11 mouse cellular contexts compared by ENCODE assay signal in the genomic region with DNA sequence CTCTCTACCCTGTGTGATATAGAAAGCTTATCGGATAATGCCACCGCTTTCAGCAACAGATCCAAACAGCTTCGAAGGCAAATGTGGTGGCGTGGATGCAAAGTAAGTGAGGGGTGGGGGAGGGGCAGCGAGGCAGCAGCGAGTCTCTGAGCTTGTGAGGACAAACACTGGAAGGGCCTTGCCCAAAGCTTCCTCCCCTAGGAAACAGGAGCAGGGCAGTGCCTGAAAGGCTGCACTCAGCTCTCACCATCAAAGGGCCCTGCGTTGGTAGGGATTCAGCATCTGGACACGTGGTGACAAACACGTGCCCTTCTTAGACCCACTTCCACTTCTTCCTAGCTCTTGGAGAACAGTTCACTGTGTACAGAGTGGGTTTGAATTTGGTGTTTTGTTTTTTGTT. TPM values are rescaled to one million over a fixed set of nuclear protein-coding genes. Genes with fewer than 3 reads are reported as not detected.
A peak's percentile ranks its signal among the peaks of the same experiment; 100 is the strongest.
DNase-seq lines count a peak whose midpoint lies in the region; ATAC-seq lines count a peak whose summit lies in the region.
"Had no signal": no experiment of that assay in that cellular context is flagged by ENCODE, and none has a peak within 500 bp of the region (broad histone marks: within the 10 kb centered on the region; RNA-seq: fewer than 3 reads in every experiment).

No protein-coding gene starts in this region.

- peaks cover 8% of the 10 kb centered on the region; the same call in 1 of the 2 replicates for H3K4me1 ChIP-seq in intestine, embryonic 14.5 days (replicated peaks; ENCODE audit: control insufficient read depth, insufficient read depth, low read length)
- no peaks in the 10 kb centered on the region for H3K4me1 ChIP-seq in intestine, embryonic 15.5 days (replicated peaks)

- 21% methylated on average over 9 of the region's 9 CpGs for WGBS in intestine, embryonic 14.5 days
- 27% methylated on average over 9 of the region's 9 CpGs for WGBS in intestine, embryonic 15.5 days

- no peak overlapping the region for H3K4me2 ChIP-seq in intestine, embryonic 14.5 days (ENCODE audit: low read length)
- no peak overlapping the region for H3K4me2 ChIP-seq in intestine, embryonic 15.5 days (replicated peaks)
- H3K4me2 ChIP-seq: lung, embryonic 15.5 days had no signal

- no peak overlapping the region for H3K27ac ChIP-seq in intestine, embryonic 14.5 days (ENCODE audit: low read depth)
- H3K27ac ChIP-seq in intestine, embryonic 15.5 days = no peak overlapping the region
- H3K27ac ChIP-seq: lung, embryonic 15.5 days had no signal

- no peaks in the 10 kb centered on the region for H3K27me3 ChIP-seq in intestine, embryonic 14.5 days (replicated peaks; ENCODE audit: control insufficient read depth, insufficient read depth, low read length)
- H3K27me3 ChIP-seq in intestine, embryonic 15.5 days (replicated peaks) = no peaks in the 10 kb centered on the region
- H3K27me3 ChIP-seq: lung, embryonic 15.5 days had no signal

- peaks cover 24% of the 10 kb centered on the region for H3K36me3 ChIP-seq in intestine, embryonic 14.5 days (ENCODE audit: control insufficient read depth, insufficient read depth, low read length)
- no peaks in the 10 kb centered on the region for H3K36me3 ChIP-seq in intestine, embryonic 15.5 days

- no peaks in the 10 kb centered on the region for H3K9me3 ChIP-seq in intestine, embryonic 14.5 days (ENCODE audit: control insufficient read depth, low read length)
- H3K9me3 ChIP-seq in intestine, embryonic 15.5 days = no peaks in the 10 kb centered on the region
- H3K9me3 ChIP-seq: G1E; lung, embryonic 15.5 days had no signal

- no peak overlapping the region for H3K4me3 ChIP-seq in intestine, embryonic 14.5 days (ENCODE audit: low read depth, low read length)
- no peak overlapping the region for H3K4me3 ChIP-seq in intestine, embryonic 15.5 days (replicated peaks)
- H3K4me3 ChIP-seq: erythroblast, embryonic 14.5 days; lung, embryonic 15.5 days had no signal

- no peak overlapping the region for H3K9ac ChIP-seq in intestine, embryonic 14.5 days (ENCODE audit: low read length)
- no peak overlapping the region for H3K9ac ChIP-seq in intestine, embryonic 15.5 days
- H3K9ac ChIP-seq: lung, embryonic 15.5 days had no signal

- peak; percentile 55; the same call in 1 of the 2 replicates for ATAC-seq in intestine, embryonic 14.5 days (replicated peaks; ENCODE audit: low FRiP score, low TSS enrichment, low read depth)
- ATAC-seq in intestine, embryonic 15.5 days = no peak

- no peak for DNase-seq in intestine, embryonic 14.5 days (ENCODE audit: low spot score)
- peak; percentile 34 for DNase-seq in brain, adult 2 months (ENCODE audit: low read depth, low spot score)
- DNase-seq in forelimb bud, embryonic 11.5 days (ENCODE audit: low read depth, low spot score) = peak; percentile 52
- DNase-seq in lung, postnatal 14 days = peak; percentile 12
- no peak for DNase-seq in cerebellum, adult 8-10 months
- no peak for DNase-seq in urinary bladder, adult 2 months (ENCODE audit: low spot score)
- DNase-seq in c-Kit-positive CD71-positive TER-119-positive erythroid progenitor cells, embryonic 14.5 days (ENCODE audit: low spot score) = no peak

RNA-seq across cellular contexts. Expression of gene Vamp4, which starts 19.1 kb away (rescaled TPM):
- 49.2 and 53.3 TPM in 2 replicates for polyA plus RNA-seq in intestine, embryonic 14.5 days (2014; fragmentation: Nextera tagmentation; extraction: Ambion mirVana)
- polyA plus RNA-seq in intestine, embryonic 15.5 days (2015; fragmentation: Nextera tagmentation; extraction: Ambion mirVana) = 45.1 and 53.4 TPM in 2 replicates
- polyA plus RNA-seq in urinary bladder, adult 2 months (2012; rRNA removed) = 31.9 and 33.5 TPM in 2 replicates

RNA-seq across cellular contexts. Expression of gene Mettl13, which starts 41.1 kb away (rescaled TPM):
- polyA plus RNA-seq in intestine, embryonic 14.5 days (2014; fragmentation: Nextera tagmentation; extraction: Ambion mirVana) = 16.6 and 18.1 TPM in 2 replicates
- polyA plus RNA-seq in intestine, embryonic 15.5 days (2015; fragmentation: Nextera tagmentation; extraction: Ambion mirVana) = 21.1 and 22.0 TPM in 2 replicates
- 7.7 and 8.1 TPM in 2 replicates for polyA plus RNA-seq in urinary bladder, adult 2 months (2012; rRNA removed)

RNA-seq across cellular contexts. Expression of gene Myoc, which starts 49.5 kb away (rescaled TPM):
- not detected in 2 replicates for polyA plus RNA-seq in intestine, embryonic 14.5 days (2014; fragmentation: Nextera tagmentation; extraction: Ambion mirVana)
- 0.10 and 0.21 TPM in 2 replicates for polyA plus RNA-seq in intestine, embryonic 15.5 days (2015; fragmentation: Nextera tagmentation; extraction: Ambion mirVana)
- 16.3 and 17.1 TPM in 2 replicates for polyA plus RNA-seq in urinary bladder, adult 2 months (2012; rRNA removed)
- polyA plus RNA-seq: erythroblast, embryonic 14.5 days; G1E; lung, embryonic 15.5 days had no signal

Comparison
In these comparisons a context has a peak if more than half of its experiments do, and no peak if none do; other contexts are left out.
1. DNase-seq: peak in brain, adult 2 months (single experiment), forelimb bud, embryonic 11.5 days (single experiment) and lung, postnatal 14 days (single experiment); none in intestine, embryonic 14.5 days (single experiment), cerebellum, adult 8-10 months (single experiment), urinary bladder, adult 2 months (single experiment) and c-Kit-positive CD71-positive TER-119-positive erythroid progenitor cells, embryonic 14.5 days (single experiment).
2. RNA of gene Myoc, which starts 49.5 kb away (polyA plus RNA-seq): 16.3 to 17.1 TPM in urinary bladder, adult 2 months; 0.10 to 0.21 TPM in intestine, embryonic 15.5 days and not detected in intestine, embryonic 14.5 days; every median in the first group is over 10 times any median in the second.